Comparison of ENCODE assay signal across 8 mouse cellular contexts in genomic region chr7:131409988-131410385, GRCm38 (mm10). TPM values are rescaled to one million over a fixed set of nuclear protein-coding genes. Genes with fewer than 3 reads are reported as not detected.
DNase-seq lines count a peak whose midpoint lies in the region; ATAC-seq and TF ChIP-seq lines count a peak whose summit lies in the region.

No protein-coding gene starts in this region.

- H3K4me1 ChIP-seq in heart, embryonic 14.5 days (ENCODE audit: control insufficient read depth in 2 of 2, insufficient read depth in 2 of 2, low read length in 2 of 2) = peaks cover 3 to 14% of the 10 kb centered on the region in 2 experiments; a peak in 3 of 4 replicates
- peaks cover 0 to 7% of the 10 kb centered on the region in 2 experiments; a peak in 1 of 4 replicates for H3K4me1 ChIP-seq in ES-E14 (ENCODE audit: control insufficient read depth in 2 of 2, insufficient read depth in 2 of 2, low read length in 2 of 2, poor library complexity in 1 of 2)
- peaks cover 17% of the 10 kb centered on the region for H3K4me1 ChIP-seq in limb, embryonic 15.5 days
- peaks cover 44% of the 10 kb centered on the region for H3K4me1 ChIP-seq in neural tube, embryonic 15.5 days

- peak overlapping the region; percentile 85 for H3K9ac ChIP-seq in heart, embryonic 14.5 days (ENCODE audit: low read length)
- peak overlapping the region; percentile 95 for H3K9ac ChIP-seq in ES-E14 (ENCODE audit: insufficient read depth, low read depth, low read length, poor library complexity, severe bottlenecking)
- peak overlapping the region; percentile 97 for H3K9ac ChIP-seq in limb, embryonic 15.5 days
- H3K9ac ChIP-seq in neural tube, embryonic 15.5 days (replicated peaks) = peak overlapping the region; percentile 93

- DNase-seq in heart, adult 11 months = no peak
- DNase-seq in ES-E14 (ENCODE audit: low read depth, low spot score) = no peak
- DNase-seq in spleen, postnatal 4 days (ENCODE audit: low spot score in 2 of 2) = no peak
- DNase-seq in gastrocnemius, postnatal 14 days = no peak

- intact Hi-C loops in gastrocnemius, postnatal 14 days (cut with DNase I; ENCODE audit: low total_unique reads) = no loop called here

- peak overlapping the region; percentile 43 to 58 for H3K27ac ChIP-seq in heart, embryonic 14.5 days (replicated peaks in 1 of 2; ENCODE audit: control insufficient read depth in 1 of 2, insufficient read depth in 1 of 2, low read depth in 2 of 2, low read length in 2 of 2)
- H3K27ac ChIP-seq in ES-E14 (ENCODE audit: insufficient read depth, low read depth, low read length, poor library complexity, severe bottlenecking) = no peak overlapping the region
- H3K27ac ChIP-seq in limb, embryonic 15.5 days = peak overlapping the region; percentile 87
- peak overlapping the region; percentile 79 for H3K27ac ChIP-seq in neural tube, embryonic 15.5 days (replicated peaks)

- WGBS in heart, embryonic 14.5 days = under 1% methylated on average over 38 of the region's 38 CpGs
- under 1% methylated on average over 38 of the region's 38 CpGs for whole genome bisulfite sequencing in limb, embryonic 15.5 days
- WGBS in neural tube, embryonic 15.5 days = under 1% methylated on average over 38 of the region's 38 CpGs

- peak; percentile 52 for ATAC-seq in heart, embryonic 14.5 days (ENCODE audit: insufficient number of reproducible peaks, insufficient read depth, low FRiP score, low read depth)
- ATAC-seq in erythroid progenitor cell, adult 5-6 weeks (replicated peaks; ENCODE audit: low FRiP score, poor library complexity, severe bottlenecking) = peak; percentile 56
- ATAC-seq in limb, embryonic 15.5 days (ENCODE audit: insufficient number of reproducible peaks, low FRiP score, low TSS enrichment, low read depth) = no peak; the same call in 1 of the 2 replicates
- peak; percentile 66 for ATAC-seq in neural tube, embryonic 15.5 days (ENCODE audit: low FRiP score)

- in situ Hi-C loops in ES-E14 (cut with MboI; ENCODE audit: low sequenced_read_pairs in 2 of 2, unreplicated experiment in 2 of 2) = no loop called here

- H3K4me3 ChIP-seq in heart, embryonic 14.5 days (ENCODE audit: control insufficient read depth in 1 of 2, insufficient read depth in 1 of 2, low read depth in 1 of 2, low read length in 2 of 2) = peak overlapping the region; percentile 82 to 93
- peak overlapping the region; percentile 94 for H3K4me3 ChIP-seq in ES-E14 (ENCODE audit: insufficient read depth in 1 of 2, low read depth in 1 of 2, low read length in 2 of 2, poor library complexity in 1 of 2, severe bottlenecking in 1 of 2)
- peak overlapping the region; percentile 73 for H3K4me3 ChIP-seq in limb, embryonic 15.5 days
- H3K4me3 ChIP-seq in neural tube, embryonic 15.5 days (replicated peaks) = peak overlapping the region; percentile 98

- H3K9me3 ChIP-seq in heart, embryonic 14.5 days (ENCODE audit: control insufficient read depth, low read length) = no peaks in the 10 kb centered on the region
- no peaks in the 10 kb centered on the region for H3K9me3 ChIP-seq in ES-E14 (ENCODE audit: control insufficient read depth, insufficient read depth, low read depth, low read length)
- H3K9me3 ChIP-seq in limb, embryonic 15.5 days = no peaks in the 10 kb centered on the region
- no peaks in the 10 kb centered on the region for H3K9me3 ChIP-seq in neural tube, embryonic 15.5 days (replicated peaks)

- peak overlapping the region; percentile 79 for H3K4me2 ChIP-seq in heart, embryonic 14.5 days (ENCODE audit: low read length)
- peak overlapping the region; percentile 72 for H3K4me2 ChIP-seq in limb, embryonic 15.5 days
- peak overlapping the region; percentile 79 for H3K4me2 ChIP-seq in neural tube, embryonic 15.5 days

- no peaks in the 10 kb centered on the region for H3K27me3 ChIP-seq in heart, embryonic 14.5 days (ENCODE audit: control insufficient read depth, insufficient read depth, low read length)
- H3K27me3 ChIP-seq in limb, embryonic 15.5 days = no peaks in the 10 kb centered on the region
- H3K27me3 ChIP-seq in neural tube, embryonic 15.5 days (replicated peaks) = no peaks in the 10 kb centered on the region

- H3K36me3 ChIP-seq in heart, embryonic 14.5 days (ENCODE audit: control insufficient read depth, insufficient read depth, low read length) = no peaks in the 10 kb centered on the region
- H3K36me3 ChIP-seq in ES-E14 (ENCODE audit: control insufficient read depth, insufficient read depth, low read length, poor library complexity, severe bottlenecking) = no peaks in the 10 kb centered on the region
- no peaks in the 10 kb centered on the region for H3K36me3 ChIP-seq in limb, embryonic 15.5 days
- no peaks in the 10 kb centered on the region for H3K36me3 ChIP-seq in neural tube, embryonic 15.5 days

TF ChIP-seq in ES-E14, 5 proteins besides CTCF, POLR2A, EP300 and RAD21:
- TF ChIP-seq MAFK (IDR thresholded peaks at IDR 0.05; ENCODE audit: insufficient read depth, low read depth, low read length) (no peak), ZNF384 (IDR thresholded peaks at IDR 0.05; ENCODE audit: low read depth, low read length) (no peak), HCFC1 (IDR thresholded peaks at IDR 0.05; ENCODE audit: borderline replicate concordance, insufficient read depth, low read length) (no peak), CHD2 (IDR thresholded peaks at IDR 0.05; ENCODE audit: low read depth, low read length) (no peak)

RNA-seq across cellular contexts. Expression of gene Ikzf5, which starts 0.3 kb away (rescaled TPM):
- polyA plus RNA-seq in heart, embryonic 14.5 days (2014; fragmentation: Nextera tagmentation; extraction: Ambion mirVana) = 10.8 and 11.3 TPM in 2 replicates
- 9.1 and 9.2 TPM in 2 replicates for total RNA-seq in ES-E14 (2012; rRNA removed)
- 53.3 and 72.9 TPM in 2 replicates for total RNA-seq in erythroid progenitor cell, adult 5-6 weeks (2015; ENCODE audit: low replicate concordance)
- 46.1 and 50.6 TPM in 2 replicates for total RNA-seq in erythroid progenitor cell, adult 5-6 weeks (2017; ENCODE audit: low replicate concordance)
- polyA plus RNA-seq in limb, embryonic 15.5 days (2015; fragmentation: Nextera tagmentation; extraction: Ambion mirVana) = 11.5 and 12.5 TPM in 2 replicates
- 9.9 and 10.5 TPM in 2 replicates for polyA plus RNA-seq in neural tube, embryonic 15.5 days (2015; fragmentation: Nextera tagmentation; extraction: Ambion mirVana)
- 10 to 100 TPM; 20.1 to 25.2 TPM for total RNA-seq in gastrocnemius, postnatal 14 days (2021)

RNA-seq across cellular contexts. Expression of gene Acadsb, which starts 0.4 kb away (rescaled TPM):
- 91.6 and 98.3 TPM in 2 replicates for polyA plus RNA-seq in heart, embryonic 14.5 days (2014; fragmentation: Nextera tagmentation; extraction: Ambion mirVana)
- 11.8 and 22.4 TPM in 2 replicates for total RNA-seq in ES-E14 (2012; rRNA removed)
- 1.7 and 10.1 TPM in 2 replicates for total RNA-seq in erythroid progenitor cell, adult 5-6 weeks (2015; ENCODE audit: low replicate concordance)
- total RNA-seq in erythroid progenitor cell, adult 5-6 weeks (2017; ENCODE audit: low replicate concordance) = 12.9 and 18.9 TPM in 2 replicates
- polyA plus RNA-seq in limb, embryonic 15.5 days (2015; fragmentation: Nextera tagmentation; extraction: Ambion mirVana) = 99.0 and 113 TPM in 2 replicates
- polyA plus RNA-seq in neural tube, embryonic 15.5 days (2015; fragmentation: Nextera tagmentation; extraction: Ambion mirVana) = 78.9 and 82.9 TPM in 2 replicates
- 10 to 100 TPM; 79.4 to 89.0 TPM for total RNA-seq in gastrocnemius, postnatal 14 days (2021)

RNA-seq across cellular contexts. Expression of gene Pstk, which starts 39.0 kb away (rescaled TPM):
- 88.8 and 98.9 TPM in 2 replicates for polyA plus RNA-seq in heart, embryonic 14.5 days (2014; fragmentation: Nextera tagmentation; extraction: Ambion mirVana)
- 44.5 and 50.6 TPM in 2 replicates for total RNA-seq in ES-E14 (2012; rRNA removed)
- total RNA-seq in erythroid progenitor cell, adult 5-6 weeks (2015; ENCODE audit: low replicate concordance) = 3.6 and 15.9 TPM in 2 replicates
- 3.3 and 4.5 TPM in 2 replicates for total RNA-seq in erythroid progenitor cell, adult 5-6 weeks (2017; ENCODE audit: low replicate concordance)
- 64.4 and 65.9 TPM in 2 replicates for polyA plus RNA-seq in limb, embryonic 15.5 days (2015; fragmentation: Nextera tagmentation; extraction: Ambion mirVana)
- 56.3 and 57.6 TPM in 2 replicates for polyA plus RNA-seq in neural tube, embryonic 15.5 days (2015; fragmentation: Nextera tagmentation; extraction: Ambion mirVana)
- total RNA-seq in gastrocnemius, postnatal 14 days (2021) = 10 to 100 TPM; 30.7 to 34.8 TPM

RNA-seq across cellular contexts. Expression of gene 2310057M21Rik, which starts 47.4 kb away (rescaled TPM):
- 17.1 and 17.4 TPM in 2 replicates for polyA plus RNA-seq in heart, embryonic 14.5 days (2014; fragmentation: Nextera tagmentation; extraction: Ambion mirVana)
- 14.3 and 23.1 TPM in 2 replicates for total RNA-seq in ES-E14 (2012; rRNA removed)
- total RNA-seq in erythroid progenitor cell, adult 5-6 weeks (2015; ENCODE audit: low replicate concordance) = 4.3 and 9.2 TPM in 2 replicates
- total RNA-seq in erythroid progenitor cell, adult 5-6 weeks (2017; ENCODE audit: low replicate concordance) = 5.6 and 6.0 TPM in 2 replicates
- polyA plus RNA-seq in limb, embryonic 15.5 days (2015; fragmentation: Nextera tagmentation; extraction: Ambion mirVana) = 24.3 and 25.2 TPM in 2 replicates
- 29.0 and 31.1 TPM in 2 replicates for polyA plus RNA-seq in neural tube, embryonic 15.5 days (2015; fragmentation: Nextera tagmentation; extraction: Ambion mirVana)
- 10 to 100 TPM; 13.2 to 14.0 TPM for total RNA-seq in gastrocnemius, postnatal 14 days (2021)
